ENCODE assay signal across 15 mouse cellular contexts in the genomic region with DNA sequence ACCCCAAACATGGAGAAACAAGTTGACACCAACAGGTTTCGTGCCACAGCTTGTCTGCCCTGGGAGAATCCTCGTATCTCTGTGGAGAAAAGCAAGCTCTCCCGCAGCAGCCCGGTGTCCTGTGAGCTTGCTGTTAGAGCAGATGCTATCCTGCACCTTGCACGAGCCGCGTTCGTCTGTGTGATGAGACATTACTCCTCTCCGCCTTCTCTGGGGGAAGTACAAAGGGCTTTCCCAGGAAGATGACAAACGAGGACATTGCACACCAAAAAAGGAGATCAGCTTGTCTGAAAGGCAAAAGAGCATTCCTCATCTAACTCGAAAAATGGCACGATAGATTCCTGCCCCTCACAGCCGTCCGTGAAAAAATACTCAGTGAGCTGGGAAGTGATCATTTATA. TPM values are rescaled to one million over a fixed set of nuclear protein-coding genes. Genes with fewer than 3 reads are reported as not detected.
A peak's percentile ranks its signal among the peaks of the same experiment; 100 is the strongest.
DNase-seq lines count a peak whose midpoint lies in the region; ATAC-seq lines count a peak whose summit lies in the region.
"Had no signal": no experiment of that assay in that cellular context is flagged by ENCODE, and none has a peak within 500 bp of the region (broad histone marks: within the 10 kb centered on the region; RNA-seq: fewer than 3 reads in every experiment).

No protein-coding gene starts in this region.

- DNase-seq in cerebellum, postnatal 4 days (ENCODE audit: low spot score in 2 of 2) = no peak
- peak; percentile 48 to 49 for DNase-seq in left cerebral cortex, adult 18-20 months (ENCODE audit: low spot score in 2 of 2)
- DNase-seq in left cerebral cortex, adult 11 months (ENCODE audit: low spot score) = no peak
- peak; percentile 60 for DNase-seq in cerebellum, adult 11-12 months
- DNase-seq in left cerebral cortex, postnatal 4 days = peak; percentile 27
- no peak for DNase-seq in urinary bladder, postnatal 10 days (ENCODE audit: low spot score)
- no peak for DNase-seq in kidney, postnatal 4 days
- DNase-seq: embryo, embryonic 11 days; lung, adult 18-20 months; thymus, adult 2 months had no signal

- intact Hi-C loops in left cerebral cortex, postnatal 4 days (cut with DNase I) = loop anchor here (10.0 kb wide), 1 partner anchor 98 kb away; no protein-coding TSS in a partner anchor

- ATAC-seq in cerebellum, adult (ENCODE audit: insufficient number of reproducible peaks, low FRiP score, low TSS enrichment) = peak; percentile 65; the same call in 1 of the 2 replicates

RNA-seq across cellular contexts. Expression of a gene that starts 13.0 kb away (rescaled TPM):
- total RNA-seq in left cerebral cortex, adult 18-20 months (2021) = not detected
- not detected for total RNA-seq in left cerebral cortex, postnatal 4 days (2021)
- total RNA-seq: gastrocnemius, postnatal 4 days; heart, postnatal 25 days; left cerebral cortex, adult 8-10 months; megakaryocyte-erythroid progenitor cell, adult 5-6 weeks had no signal

RNA-seq across cellular contexts. Expression of a gene that starts 13.6 kb away (rescaled TPM):
- 10 to 100 TPM; 35.6 to 39.9 TPM for total RNA-seq in left cerebral cortex, adult 18-20 months (2021)
- total RNA-seq in left cerebral cortex, postnatal 4 days (2021) = 10 to 100 TPM; 64.7 to 70.4 TPM

Comparison
In these comparisons a context has a peak if more than half of its experiments do, and no peak if none do; other contexts are left out.
1. DNase-seq: peak in left cerebral cortex, adult 18-20 months (2 of 2), cerebellum, adult 11-12 months (single experiment) and left cerebral cortex, postnatal 4 days (single experiment); none in cerebellum, postnatal 4 days (0 of 2), left cerebral cortex, adult 11 months (single experiment), urinary bladder, postnatal 10 days (single experiment) and kidney, postnatal 4 days (0 of 2).